In genomic region chr3:108451969-108452368, GRCm38 (mm10) we compare ENCODE assay signal across 33 mouse cellular contexts. TPM values are rescaled to one million over a fixed set of nuclear protein-coding genes. Genes with fewer than 3 reads are reported as not detected.
"Had no signal": no experiment of that assay in that cellular context is flagged by ENCODE, and none has a peak within 500 bp of the region (broad histone marks: within the 10 kb centered on the region; RNA-seq: fewer than 3 reads in every experiment).

No protein-coding gene starts in this region.

- H3K36me3 ChIP-seq: limb, embryonic 10.5 days; limb, embryonic 12.5 days; limb, embryonic 13.5 days; limb, embryonic 15.5 days; liver, embryonic 12.5 days; liver, embryonic 13.5 days; liver, embryonic 15.5 days; lung, embryonic 15.5 days; midbrain, embryonic 10.5 days; midbrain, embryonic 12.5 days; midbrain, embryonic 13.5 days; midbrain, embryonic 15.5 days; neural tube, embryonic 12.5 days; neural tube, embryonic 13.5 days had no signal

- DNase-seq: left cerebral cortex, postnatal 4 days; liver; liver, embryonic 13.5 days; liver, postnatal 0 days; lung, adult 18-20 months; lung, adult 2 months; lung, embryonic 14.5 days; lung, postnatal 10 days; lung, postnatal 14 days; lung, postnatal 36 days; lung, postnatal 4 days; midbrain, embryonic 14.5 days had no signal

- H3K4me3 ChIP-seq: limb, embryonic 10.5 days; limb, embryonic 12.5 days; limb, embryonic 13.5 days; limb, embryonic 15.5 days; liver, embryonic 12.5 days; liver, embryonic 13.5 days; liver, embryonic 15.5 days; lung, embryonic 15.5 days; megakaryocyte, embryonic 14.5 days; midbrain, embryonic 10.5 days; midbrain, embryonic 12.5 days; midbrain, embryonic 13.5 days; midbrain, embryonic 15.5 days; myocyte; neural tube, embryonic 12.5 days; neural tube, embryonic 13.5 days had no signal

- H3K4me2 ChIP-seq: limb, embryonic 12.5 days; limb, embryonic 13.5 days; limb, embryonic 15.5 days; liver, embryonic 11.5 days; liver, embryonic 12.5 days; liver, embryonic 13.5 days; liver, embryonic 15.5 days; lung, embryonic 14.5 days; lung, embryonic 15.5 days; midbrain, embryonic 11.5 days; midbrain, embryonic 12.5 days; midbrain, embryonic 13.5 days; midbrain, embryonic 15.5 days; neural tube, embryonic 12.5 days; neural tube, embryonic 13.5 days had no signal

- H3K4me1 ChIP-seq: limb, embryonic 10.5 days; limb, embryonic 12.5 days; limb, embryonic 13.5 days; limb, embryonic 15.5 days; liver, embryonic 12.5 days; liver, embryonic 13.5 days; liver, embryonic 15.5 days; lung, embryonic 15.5 days; midbrain, embryonic 10.5 days; midbrain, embryonic 12.5 days; midbrain, embryonic 13.5 days; midbrain, embryonic 15.5 days; neural tube, embryonic 12.5 days; neural tube, embryonic 13.5 days had no signal

- H3K9ac ChIP-seq: limb, embryonic 12.5 days; limb, embryonic 13.5 days; limb, embryonic 15.5 days; liver, embryonic 12.5 days; liver, embryonic 13.5 days; liver, embryonic 14.5 days; liver, embryonic 15.5 days; liver, postnatal 0 days; lung, embryonic 14.5 days; lung, embryonic 15.5 days; midbrain, embryonic 12.5 days; midbrain, embryonic 13.5 days; midbrain, embryonic 15.5 days; neural tube, embryonic 12.5 days; neural tube, embryonic 13.5 days had no signal

- H3K9me3 ChIP-seq: limb, embryonic 10.5 days; limb, embryonic 12.5 days; limb, embryonic 13.5 days; limb, embryonic 15.5 days; liver, embryonic 12.5 days; liver, embryonic 13.5 days; liver, embryonic 15.5 days; lung, embryonic 15.5 days; megakaryocyte, embryonic 14.5 days; midbrain, embryonic 10.5 days; midbrain, embryonic 12.5 days; midbrain, embryonic 13.5 days; midbrain, embryonic 15.5 days; neural tube, embryonic 12.5 days; neural tube, embryonic 13.5 days had no signal

- H3K27me3 ChIP-seq: limb, embryonic 12.5 days; limb, embryonic 13.5 days; limb, embryonic 15.5 days; lung, embryonic 15.5 days; midbrain, embryonic 12.5 days; midbrain, embryonic 13.5 days; midbrain, embryonic 15.5 days; neural tube, embryonic 12.5 days; neural tube, embryonic 13.5 days had no signal

- ATAC-seq: liver, embryonic 12.5 days; liver, postnatal 0 days; lung, postnatal 0 days; midbrain, embryonic 13.5 days; midbrain, embryonic 15.5 days; midbrain, embryonic 16.5 days had no signal

- H3K27ac ChIP-seq: limb, embryonic 10.5 days; limb, embryonic 12.5 days; limb, embryonic 13.5 days; limb, embryonic 15.5 days; liver, embryonic 12.5 days; liver, embryonic 13.5 days; liver, embryonic 14.5 days; liver, embryonic 15.5 days; lung, embryonic 15.5 days; macrophage; midbrain, embryonic 10.5 days; midbrain, embryonic 12.5 days; midbrain, embryonic 13.5 days; midbrain, embryonic 15.5 days; neural tube, embryonic 12.5 days; neural tube, embryonic 13.5 days had no signal

RNA-seq across cellular contexts. Expression of gene Celsr2, which starts 36.6 kb away (rescaled TPM):
- polyA plus RNA-seq: macrophage, myocyte had no signal
